Mouse (Mus musculus) ES-Bruce4 (cell line): ENCODE measurements around the gene Abracl. TPM values are rescaled to one million over a fixed set of nuclear protein-coding genes. Genes with fewer than 3 reads are reported as not detected.

ENCODE experiments used
- H3K27ac ChIP-seq: 2 replicates; pipeline ENCODE4 v1.5.1; 2012; ENCODE audit warnings: low read length, inconsistent platforms; ENCODE audit not compliant: insufficient read depth
- H3K27me3 ChIP-seq: 2 replicates; pipeline ENCODE4 v1.6.1; 2012; ENCODE audit warnings: mild to moderate bottlenecking, low read length, inconsistent platforms; ENCODE audit not compliant: control insufficient read depth, poor library complexity, insufficient read depth, severe bottlenecking
- H3K36me3 ChIP-seq: 2 replicates; pipeline ENCODE4 v1.6.1; 2012; ENCODE audit warnings: inconsistent platforms, mild to moderate bottlenecking, low read length, moderate library complexity; ENCODE audit not compliant: control insufficient read depth, poor library complexity, insufficient read depth, severe bottlenecking
- H3K4me1 ChIP-seq: one replicate; pipeline ENCODE4 v1.8.1; 2011; ENCODE audit warnings: low read length; ENCODE audit not compliant: control insufficient read depth, insufficient read depth
- H3K4me3 ChIP-seq: 2 replicates; pipeline ENCODE4 v1.5.1; 2011; ENCODE audit warnings: low read depth, mild to moderate bottlenecking, low read length
- H3K9ac ChIP-seq: 2 replicates; pipeline ENCODE4 v1.6.1; 2012; ENCODE audit warnings: low read depth, mild to moderate bottlenecking, inconsistent platforms; ENCODE audit not compliant: poor library complexity, severe bottlenecking
- H3K9me3 ChIP-seq: replicated peaks from 2 replicates; pipeline ENCODE4 v1.6.1; 2012; ENCODE audit warnings: mild to moderate bottlenecking, low read length, inconsistent platforms; ENCODE audit not compliant: control insufficient read depth, poor library complexity, insufficient read depth, severe bottlenecking
- CTCF ChIP-seq: IDR thresholded peaks from one replicate; pipeline ENCODE4 v1.8.1; 2011; ENCODE audit warnings: low read depth, low read length
- EP300 ChIP-seq: IDR thresholded peaks from 2 replicates; pipeline ENCODE4 v1.6.1; 2011; ENCODE audit warnings: low read depth, low read length; ENCODE audit not compliant: insufficient read depth
- POLR2A ChIP-seq: IDR thresholded peaks from one replicate; pipeline ENCODE4 v1.8.1; 2011; ENCODE audit warnings: low read length; ENCODE audit not compliant: insufficient read depth
- polyA plus RNA-seq: library from polyadenylated mRNA; stranded (reverse); fragments of >200 nt; gene quantifications from 2 replicates; pipeline ENCODE4 v1.2.4, GENCODE M21; 2011; ENCODE audit warnings: low read depth; ENCODE audit not compliant: missing spikeins, insufficient read depth, insufficient read length

Gene Abracl
- polyA plus RNA-seq, 1 experiment = 58.5 TPM

- no peaks in the 10 kb centered on the region for H3K4me1 ChIP-seq
- no peaks in the 10 kb centered on the region; the same call in 1 of the 2 replicates for H3K27me3 ChIP-seq
- no peak overlapping the region for H3K4me3 ChIP-seq
- H3K36me3 ChIP-seq = no peaks in the 10 kb centered on the region
- no peaks in the 10 kb centered on the region for H3K9me3 ChIP-seq
- H3K27ac ChIP-seq = no peak overlapping the region
- no peak for TF ChIP-seq EP300
- TF ChIP-seq CTCF = no peak
- no peak for TF ChIP-seq POLR2A
- H3K9ac ChIP-seq = no peak overlapping the region
Observed at GRCm38 (mm10) chr10:18067761-18068446, 44.8 kb upstream of the Abracl start.

- Histone ChIP-seq H3K36me3 (no peaks in the 10 kb centered on the region), H3K9me3 (no peaks in the 10 kb centered on the region), H3K4me3 (no peak overlapping the region), H3K4me1 (peaks cover 3% of the 10 kb centered on the region), H3K27me3 (no peaks in the 10 kb centered on the region; the same call in 1 of the 2 replicates), H3K27ac (no peak overlapping the region), H3K9ac (no peak overlapping the region)
- no peak for TF ChIP-seq CTCF
- TF ChIP-seq POLR2A = no peak
- no peak for TF ChIP-seq EP300
Observed at GRCm38 (mm10) chr10:18066031-18066439, 42.9 kb upstream of the Abracl start.

GRCm38 (mm10) chr10:18064606-18065228 is 41.6 kb upstream of the Abracl start:
- peaks cover 3% of the 10 kb centered on the region for H3K4me1 ChIP-seq
- H3K9ac ChIP-seq = no peak overlapping the region
- no peak overlapping the region for H3K27ac ChIP-seq
- no peak for TF ChIP-seq POLR2A
- no peak for TF ChIP-seq EP300
- TF ChIP-seq CTCF = no peak
- no peaks in the 10 kb centered on the region for H3K36me3 ChIP-seq
- H3K9me3 ChIP-seq = no peaks in the 10 kb centered on the region
- no peak overlapping the region for H3K4me3 ChIP-seq
- no peaks in the 10 kb centered on the region for H3K27me3 ChIP-seq

GRCm38 (mm10) chr10:18061533-18061932 is 38.4 kb upstream of the Abracl start:
- Histone ChIP-seq H3K4me3 (no peak overlapping the region), H3K27me3 (no peaks in the 10 kb centered on the region)

GRCm38 (mm10) chr10:18060778-18061177 is 37.7 kb upstream of the Abracl start:
- Histone ChIP-seq H3K9me3 (no peaks in the 10 kb centered on the region), H3K4me3 (no peak overlapping the region), H3K9ac (no peak overlapping the region), H3K4me1 (peaks cover 3% of the 10 kb centered on the region), H3K36me3 (no peaks in the 10 kb centered on the region), H3K27ac (no peak overlapping the region), H3K27me3 (no peaks in the 10 kb centered on the region)
- no peak for TF ChIP-seq POLR2A
- TF ChIP-seq EP300 = no peak
- TF ChIP-seq CTCF = no peak

More at GRCm38 (mm10) chr10:18061533-18061932, 38.4 kb upstream of the Abracl start:
- Histone ChIP-seq H3K4me1 (peaks cover 3% of the 10 kb centered on the region), H3K9me3 (no peaks in the 10 kb centered on the region), H3K27ac (no peak overlapping the region), H3K9ac (no peak overlapping the region), H3K36me3 (no peaks in the 10 kb centered on the region)
- TF ChIP-seq POLR2A = no peak
- TF ChIP-seq CTCF = no peak
- no peak for TF ChIP-seq EP300

- H3K9ac ChIP-seq = no peak overlapping the region
- no peaks in the 10 kb centered on the region for H3K9me3 ChIP-seq
- no peak overlapping the region for H3K27ac ChIP-seq
- peaks cover 3% of the 10 kb centered on the region for H3K4me1 ChIP-seq
- H3K27me3 ChIP-seq = no peaks in the 10 kb centered on the region
- no peak overlapping the region for H3K4me3 ChIP-seq
- H3K36me3 ChIP-seq = no peaks in the 10 kb centered on the region
- TF ChIP-seq CTCF (no peak), EP300 (no peak), POLR2A (no peak)
Observed at GRCm38 (mm10) chr10:18059807-18060206, 36.7 kb upstream of the Abracl start.
